Mouse (Mus musculus) cerebellum, postnatal 36 days (tissue): ENCODE results near the gene Foxo1.

Experiments
- DNase-seq, 2 experiments: peaks; one replicate each; pipeline ENCODE4 v3.0.0; 2021 to 2022; ENCODE audit warnings: mixed read lengths in 2 of 2

Foxo1 gene

DNA sequence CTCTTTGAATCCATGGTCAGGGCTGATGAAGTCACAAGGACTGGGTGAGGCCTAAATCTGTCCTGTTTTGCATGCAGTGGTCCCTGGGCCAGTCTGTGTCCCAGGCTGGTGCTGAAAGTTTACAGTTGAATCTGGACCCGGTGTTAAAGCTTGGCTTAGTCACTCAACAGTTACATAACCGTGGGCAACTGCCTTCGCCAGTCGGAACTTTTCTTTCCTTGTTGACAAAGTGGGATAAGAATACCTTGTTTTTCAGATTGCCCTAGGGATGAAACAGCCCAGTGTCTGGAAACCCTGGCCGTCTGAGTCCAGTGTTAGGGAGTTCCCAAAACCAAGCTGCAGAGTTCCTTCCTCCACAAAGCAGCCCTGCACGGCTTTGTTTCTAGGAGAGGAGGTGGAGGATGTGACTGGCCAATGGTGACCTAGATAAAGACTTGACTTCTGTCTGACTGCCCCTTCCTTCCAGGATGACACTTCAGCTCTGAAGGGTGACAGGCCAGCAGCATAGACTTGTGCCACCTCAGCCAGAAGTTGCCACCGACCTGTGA lies 101.8 kb downstream of the Foxo1 start:
- DNase-seq = no peak

DNA sequence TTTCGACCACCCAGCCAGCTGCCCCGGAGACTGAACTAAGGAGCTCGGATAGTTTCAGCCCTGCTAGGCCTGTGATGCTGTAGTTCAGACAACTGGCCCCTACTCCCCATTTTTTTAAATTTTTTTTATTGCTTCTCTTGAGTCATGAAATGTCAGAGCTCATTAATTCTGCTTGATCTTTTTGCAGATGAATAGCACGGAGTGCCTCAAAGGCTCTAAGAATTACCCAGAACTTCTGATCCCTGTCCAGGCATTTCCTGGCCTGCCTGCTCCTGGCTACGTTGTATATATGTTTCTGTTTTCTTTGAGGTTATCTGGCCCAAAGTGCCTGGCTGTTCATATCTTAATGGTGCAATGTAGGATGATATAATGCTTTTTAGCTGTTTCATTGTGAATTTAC lies 108.8 kb downstream of the Foxo1 start:
- DNase-seq = no peak

DNA sequence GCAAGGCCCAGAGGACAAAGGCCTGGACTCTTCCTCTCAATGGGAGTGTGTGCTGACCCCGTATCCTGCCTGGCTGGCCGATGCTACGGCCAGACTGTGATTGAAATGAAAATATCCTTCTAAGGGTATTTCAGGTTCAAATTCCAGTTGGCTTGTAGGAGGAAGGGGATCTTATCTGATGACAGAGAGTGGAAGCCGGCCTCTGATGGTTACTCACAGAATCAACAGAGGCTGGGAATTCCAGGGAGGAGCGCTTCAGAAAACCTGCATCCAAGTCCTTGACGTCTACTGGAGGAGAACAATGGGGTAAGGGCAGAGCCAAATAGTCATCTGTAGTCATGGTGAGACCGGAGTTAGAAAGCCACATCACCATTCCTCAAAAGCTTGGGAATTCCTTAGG lies 115.2 kb downstream of the Foxo1 start:
- DNase-seq = no peak

DNA sequence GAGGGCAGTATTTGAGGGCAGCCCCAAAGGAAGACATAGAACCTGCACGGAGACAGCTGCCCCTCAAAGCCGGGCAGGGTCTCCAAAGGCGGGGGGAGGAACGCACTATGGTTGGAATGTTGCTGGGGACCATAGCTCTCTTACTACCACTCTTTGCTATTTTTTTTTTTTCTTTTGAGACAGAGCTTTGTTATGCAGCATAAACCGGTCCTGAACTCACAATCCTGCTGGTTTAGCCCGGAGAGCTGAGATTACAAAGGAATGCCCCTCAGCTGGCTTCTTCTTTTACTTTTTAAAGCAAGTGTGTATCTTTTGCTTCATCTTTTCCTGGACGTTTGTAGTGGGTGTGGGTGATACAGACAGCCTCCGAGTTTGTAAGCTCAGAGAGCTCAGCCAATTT lies 118.2 kb downstream of the Foxo1 start:
- DNase-seq = no peak

DNA sequence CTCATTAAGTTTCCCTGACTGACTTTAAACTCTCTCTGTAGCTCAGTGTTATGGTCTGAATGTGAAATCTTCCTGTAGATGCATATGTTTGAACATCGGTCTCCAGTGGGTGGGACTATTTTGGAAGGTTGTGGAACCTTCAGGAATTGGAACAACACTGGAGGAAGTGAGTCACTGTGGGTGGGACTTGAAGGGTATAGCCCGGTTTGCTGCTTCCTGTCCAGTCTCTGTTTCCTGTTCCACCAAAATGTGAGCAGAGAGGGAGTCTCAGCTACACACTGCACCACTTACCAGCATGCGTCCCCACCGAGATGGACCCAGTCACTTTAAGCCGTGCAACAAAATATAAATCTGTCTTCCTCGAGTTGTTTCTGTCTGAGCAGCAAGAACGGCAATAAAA lies 122.2 kb downstream of the Foxo1 start:
- no peak for DNase-seq

DNA sequence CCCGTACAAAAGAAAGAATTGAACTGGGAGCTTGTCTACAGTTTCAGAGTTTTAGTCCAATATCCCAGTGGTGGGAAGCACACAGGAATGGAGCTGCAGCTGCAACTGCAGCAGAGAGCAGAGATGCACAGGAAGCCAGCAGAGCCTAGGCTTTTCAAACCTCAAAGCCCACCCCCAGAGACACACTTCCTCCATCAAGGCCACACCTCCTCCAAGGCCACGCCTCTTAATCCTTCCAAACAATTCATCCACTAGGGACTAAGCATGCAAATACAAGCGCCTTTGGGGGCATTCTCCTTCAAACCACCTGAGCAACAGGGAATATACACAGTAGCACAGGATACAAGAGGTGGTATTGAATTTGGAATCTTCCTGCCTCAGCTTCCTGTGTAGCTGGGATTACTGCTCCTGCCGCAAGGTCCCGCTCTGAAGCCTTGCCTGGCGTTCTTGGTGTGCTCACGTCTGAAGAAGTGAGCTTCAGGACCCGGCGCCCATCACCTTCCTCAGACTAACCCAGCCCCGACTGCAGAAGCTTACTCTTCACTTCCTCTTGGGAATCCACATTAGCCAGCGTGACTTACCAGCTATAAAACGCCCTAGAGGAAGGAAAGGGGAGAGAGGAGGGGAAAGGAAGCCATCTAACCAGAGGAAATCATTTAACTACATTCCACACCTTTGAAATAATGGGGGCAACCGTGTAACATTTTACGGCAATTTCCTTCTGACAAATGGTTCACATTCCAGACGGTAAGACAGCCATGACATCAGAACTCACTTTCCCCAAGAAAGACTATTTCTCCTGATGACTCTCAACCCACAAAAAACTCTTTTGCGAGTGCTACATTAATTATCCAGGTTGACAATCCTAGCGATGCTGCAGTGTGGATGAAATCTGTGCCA lies 122.9 kb downstream of the Foxo1 start:
- no peak for DNase-seq

DNA sequence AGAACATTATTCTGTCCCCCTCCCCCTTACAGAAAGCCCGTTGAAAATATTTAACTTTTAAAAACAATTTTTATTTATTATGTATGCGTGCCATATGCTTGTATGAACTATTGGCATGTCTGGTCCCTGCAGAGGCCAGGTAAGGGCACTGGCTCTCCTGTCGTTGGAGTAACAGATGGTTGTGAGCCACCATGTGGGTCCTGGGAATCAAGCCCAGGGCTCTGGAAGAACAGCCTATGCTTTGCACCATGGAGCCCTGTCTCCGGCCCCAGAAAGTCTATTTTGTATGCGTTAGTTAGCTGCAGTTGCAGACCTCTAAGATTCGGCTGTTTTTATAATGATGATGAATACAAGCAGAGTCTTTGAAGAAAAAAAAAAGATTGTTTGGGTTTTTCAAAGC lies 123.8 kb downstream of the Foxo1 start:
- peak; percentile 86 to 87 for DNase-seq

DNA sequence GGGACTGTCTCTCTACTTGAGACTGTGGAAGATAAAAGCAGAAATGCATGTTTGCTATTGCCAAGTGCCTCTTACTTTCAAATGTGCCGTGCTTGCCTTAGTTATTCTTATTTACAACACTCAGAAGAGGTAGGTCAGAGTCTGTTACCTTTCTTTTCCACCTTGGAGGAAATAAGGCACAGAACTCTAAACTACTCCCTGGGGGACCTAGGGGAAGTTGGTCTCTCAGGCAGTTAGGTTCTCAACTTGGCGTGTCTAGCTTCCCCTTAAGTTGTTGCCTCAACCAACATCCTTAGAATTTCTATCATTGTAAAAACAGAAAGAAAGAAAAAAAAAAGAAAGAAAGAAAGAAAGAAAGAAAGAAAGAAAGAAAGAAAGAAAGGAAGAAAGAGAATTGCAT lies 124.4 kb downstream of the Foxo1 start:
- DNase-seq = no peak

DNA sequence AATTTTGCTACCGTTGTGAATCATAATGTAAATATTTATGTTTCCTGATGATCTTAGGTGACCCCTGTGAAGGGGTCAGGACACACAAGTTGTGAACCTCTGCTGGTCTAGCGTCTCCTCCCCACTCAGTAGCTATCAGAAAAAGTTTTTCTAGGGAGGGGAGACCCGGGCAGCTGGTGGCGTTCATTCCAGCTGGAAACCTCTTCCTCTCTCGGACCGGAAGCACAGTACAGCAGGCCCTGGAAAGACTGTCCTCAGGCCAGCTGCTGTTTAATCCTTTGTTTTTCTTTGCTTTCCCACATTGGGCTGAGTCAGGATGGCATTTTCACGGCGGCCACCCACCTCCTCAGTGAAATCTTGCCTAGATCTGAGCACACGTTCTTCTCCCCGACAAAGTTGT lies 125.0 kb downstream of the Foxo1 start:
- DNase-seq = no peak

DNA sequence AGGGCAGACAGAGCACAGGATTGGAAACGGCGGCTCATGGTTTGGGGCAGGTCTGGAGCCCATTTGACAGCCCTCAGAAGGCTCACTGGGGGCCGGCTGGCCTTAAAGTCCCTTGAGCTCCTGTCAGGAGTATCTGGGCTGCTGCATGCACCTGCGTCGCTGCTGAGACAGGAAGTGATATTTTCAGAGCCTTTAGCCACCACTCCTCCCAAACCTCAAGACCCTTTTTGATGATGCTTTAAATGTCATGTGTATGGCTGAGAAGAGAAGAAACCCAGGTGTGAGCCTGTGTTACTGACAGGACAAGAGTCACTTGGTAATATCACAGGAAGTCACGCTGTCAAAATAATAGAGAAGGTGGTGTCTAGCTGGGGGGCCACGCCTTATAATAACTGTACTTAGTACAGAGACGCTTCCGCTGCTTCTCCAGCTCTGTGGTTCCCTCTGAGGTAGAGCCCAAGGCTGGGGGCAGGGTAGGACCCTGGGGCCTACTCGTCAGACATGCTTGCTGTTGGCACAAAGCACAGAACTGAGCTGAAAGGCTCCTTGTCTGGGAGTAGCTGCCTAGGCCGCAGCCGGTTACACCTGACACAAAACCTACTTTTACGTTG lies 128.1 kb downstream of the Foxo1 start:
- no peak for DNase-seq

DNA sequence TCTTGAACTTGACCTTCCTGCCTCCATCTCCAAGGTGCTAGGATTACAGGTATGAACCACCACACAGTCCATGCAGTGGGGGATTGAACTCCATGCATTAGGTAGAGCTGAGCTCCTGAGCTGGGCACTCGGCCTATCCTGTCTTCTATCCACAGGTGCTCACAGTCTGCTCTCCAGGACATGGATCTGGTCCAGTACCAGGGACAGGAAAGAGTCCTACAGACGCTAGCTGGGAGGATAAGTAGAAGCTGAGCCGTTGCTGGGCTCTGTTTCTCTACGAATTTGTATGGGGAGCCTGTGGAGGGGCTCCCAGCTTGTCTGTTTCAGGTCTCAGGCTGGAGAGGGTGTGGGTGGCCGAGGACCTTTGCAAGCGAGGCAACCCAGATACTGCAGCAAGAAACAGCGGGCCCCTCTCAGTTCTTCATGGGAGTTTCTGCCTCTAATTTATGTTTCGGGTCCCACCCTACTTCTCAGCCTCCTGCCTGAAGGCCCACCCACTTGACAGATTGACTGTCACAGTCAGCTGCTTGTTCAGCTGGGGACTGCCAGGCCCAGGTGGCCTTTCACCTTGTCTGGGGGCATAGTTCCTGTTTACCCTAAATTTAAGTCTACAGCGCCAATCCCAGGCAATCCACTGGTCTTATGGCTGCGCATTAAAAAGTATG lies 128.9 kb downstream of the Foxo1 start:
- DNase-seq = peak; percentile 69 to 71

DNA sequence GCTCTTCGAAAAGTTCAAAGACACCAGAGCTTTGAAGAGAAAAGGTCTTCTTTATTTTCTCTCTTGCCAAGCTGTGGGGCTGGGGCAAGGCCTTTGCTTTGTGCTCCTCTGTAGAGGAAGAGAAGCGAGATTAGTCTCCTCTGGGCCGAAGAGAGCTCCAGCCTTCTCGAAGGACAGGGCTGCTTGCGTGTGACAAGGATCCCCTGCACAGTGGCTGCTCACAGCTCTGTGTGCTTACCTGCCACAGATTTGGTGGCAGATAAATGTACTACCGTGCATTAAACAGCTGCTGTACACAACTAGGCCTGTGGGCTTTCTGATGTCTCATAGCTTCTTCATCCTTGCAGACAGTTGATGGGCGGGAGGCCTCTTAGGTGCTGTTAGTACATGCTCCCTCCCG lies 129.8 kb downstream of the Foxo1 start:
- DNase-seq = no peak

DNA sequence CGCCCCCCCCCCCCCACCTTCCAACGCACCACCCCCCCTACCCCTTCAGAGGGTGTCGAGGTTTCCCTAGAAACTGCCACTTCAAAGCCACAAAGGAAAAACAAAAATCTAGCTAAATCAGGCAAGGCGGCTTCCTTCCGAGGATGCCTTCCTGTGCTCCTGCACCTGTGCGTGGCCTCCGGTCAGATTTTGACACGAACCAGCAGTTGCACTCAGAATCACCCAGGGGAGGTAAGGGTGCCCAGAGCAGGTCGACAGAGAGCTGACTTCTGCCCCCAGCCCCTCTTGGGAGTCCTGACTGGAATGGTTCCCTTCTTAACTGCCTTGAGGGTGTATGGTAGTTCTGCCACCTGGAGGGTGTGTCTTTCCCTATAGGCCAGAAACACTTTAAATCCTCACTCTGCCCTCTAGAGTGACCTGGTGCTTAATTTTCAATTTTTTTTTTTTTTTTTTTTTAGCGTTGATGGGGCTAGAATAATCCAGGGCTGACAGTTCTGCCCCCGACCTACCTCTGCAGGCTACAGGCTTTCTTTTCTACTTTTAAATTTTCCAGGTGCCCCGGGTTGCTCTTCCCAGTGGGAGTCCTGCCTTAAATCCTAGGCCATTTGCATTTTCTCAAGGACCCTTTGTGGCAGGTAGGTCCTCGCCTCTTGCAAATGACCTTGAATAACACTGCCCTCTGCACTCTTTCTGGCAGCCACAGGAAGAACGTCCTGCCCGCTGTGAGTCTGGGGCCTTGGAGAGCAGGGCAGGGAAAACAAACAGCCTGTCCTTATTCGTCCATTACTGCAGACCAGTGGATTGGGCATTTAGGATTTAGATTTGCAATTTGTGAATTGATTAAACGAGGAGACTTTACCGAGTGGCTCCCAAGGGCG lies 132.4 kb downstream of the Foxo1 start:
- no peak for DNase-seq

DNA sequence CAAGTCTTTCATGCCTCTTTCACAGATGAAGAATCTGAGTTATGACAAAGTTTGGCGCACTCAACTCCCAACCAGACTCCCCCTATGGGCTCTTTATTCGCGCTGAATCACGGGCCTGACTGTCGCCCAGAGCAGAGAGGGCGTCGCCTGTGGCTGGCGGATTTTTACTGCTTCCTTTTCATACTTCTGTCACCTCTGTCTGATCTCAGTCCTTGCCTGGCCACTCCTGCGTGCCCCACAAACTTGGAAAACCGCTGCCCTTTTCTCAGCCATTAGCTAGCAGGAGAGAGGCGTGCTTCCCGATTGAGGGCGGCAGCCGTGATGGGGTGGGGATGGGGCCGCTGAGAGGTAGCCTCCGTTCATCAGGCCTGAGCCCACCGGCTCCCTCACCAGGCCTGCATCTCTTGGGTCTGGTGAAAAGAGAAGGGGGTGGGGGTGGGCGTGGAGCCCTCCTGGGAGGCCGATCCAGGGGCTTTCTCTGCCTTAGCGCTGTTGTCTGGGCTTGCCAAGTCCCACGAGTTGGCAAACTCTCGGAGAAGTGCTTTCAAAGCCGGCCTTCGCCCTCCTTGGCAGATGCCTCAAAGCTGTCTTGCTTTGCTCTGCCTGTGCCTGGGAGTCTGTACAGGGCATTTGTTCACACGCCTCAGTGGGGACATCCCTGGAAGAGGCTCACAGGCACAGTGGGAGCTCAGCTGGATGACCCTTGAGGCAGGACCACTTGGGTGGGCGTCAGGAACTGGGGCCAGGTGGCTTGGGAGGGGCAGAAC lies 133.2 kb downstream of the Foxo1 start:
- no peak for DNase-seq
